Mouse (Mus musculus): ENCODE data around the gene Prr23a2. TPM values are rescaled to one million over a fixed set of nuclear protein-coding genes. Genes with fewer than 3 reads are reported as not detected.

The Prr23a2 gene
- polyA plus RNA-seq, 1 experiment from 2014 or later, result not detected

DNA sequence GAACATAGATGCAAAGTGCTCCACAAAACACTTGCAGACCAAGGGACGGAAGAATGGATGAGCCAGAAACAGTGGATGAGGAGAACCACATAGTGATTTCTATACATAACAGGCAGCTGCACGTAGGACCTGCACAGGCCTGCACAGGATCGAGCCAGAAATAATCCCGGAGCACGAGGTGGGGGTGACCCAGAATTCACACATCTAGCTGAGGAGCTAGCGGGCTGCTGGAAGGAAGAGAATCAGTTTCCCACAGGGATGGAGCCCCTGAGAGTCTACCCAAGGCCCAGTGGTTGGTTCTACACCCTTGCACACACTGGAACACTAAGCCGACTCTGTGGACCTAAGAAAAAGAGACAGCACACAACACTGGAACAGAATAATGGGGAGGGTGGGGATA, 32.5 kb upstream of the Prr23a2 start:
- no peak overlapping the region for H3K4me2 ChIP-seq (replicated peaks; ENCODE audit: low read depth, low read length)
- H3K4me1 ChIP-seq (ENCODE audit: control insufficient read depth, insufficient read depth, low read length), result no peaks in the 10 kb centered on the region
- no peak overlapping the region for H3K9ac ChIP-seq (ENCODE audit: low read depth, low read length)
- H3K36me3 ChIP-seq (ENCODE audit: control insufficient read depth, insufficient read depth, low read length), result no peaks in the 10 kb centered on the region
- H3K9me3 ChIP-seq (ENCODE audit: control insufficient read depth, low read length), result no peaks in the 10 kb centered on the region
- H3K27ac ChIP-seq (ENCODE audit: low read depth, low read length), result no peak overlapping the region
- 93% methylated on average over 7 of the region's 7 CpGs for WGBS
- no peak overlapping the region for H3K4me3 ChIP-seq (ENCODE audit: low read length)
- H3K27me3 ChIP-seq (ENCODE audit: control insufficient read depth, insufficient read depth, low read length), result no peaks in the 10 kb centered on the region
- no peak for ATAC-seq (ENCODE audit: low FRiP score, low TSS enrichment)

DNA sequence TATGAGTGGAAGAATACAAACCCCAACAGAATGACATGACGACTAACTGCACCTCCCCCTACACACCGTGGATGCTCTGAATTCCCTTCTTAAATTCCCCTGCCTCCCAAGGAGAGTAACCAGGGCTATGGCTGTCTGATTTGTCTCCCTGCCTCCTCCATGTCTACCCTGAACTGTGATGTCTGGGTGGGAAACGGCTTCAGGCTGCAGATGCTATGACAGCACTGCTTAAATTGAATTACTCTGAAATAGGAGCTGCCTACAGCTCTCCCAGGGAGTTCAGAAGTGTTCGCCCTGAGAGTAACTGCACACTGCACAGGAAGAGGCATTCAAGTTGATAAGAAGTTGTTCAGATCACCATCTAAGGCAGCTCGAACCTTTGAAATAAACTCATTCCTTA, 26.8 kb upstream of the Prr23a2 start:
- Histone ChIP-seq H3K9ac (ENCODE audit: low read depth, low read length) (no peak overlapping the region), H3K4me1 (ENCODE audit: control insufficient read depth, insufficient read depth, low read length) (no peaks in the 10 kb centered on the region; the same call in 1 of the 2 replicates), H3K27ac (ENCODE audit: low read depth, low read length) (no peak overlapping the region), H3K36me3 (ENCODE audit: control insufficient read depth, insufficient read depth, low read length) (no peaks in the 10 kb centered on the region), H3K9me3 (ENCODE audit: control insufficient read depth, low read length) (no peaks in the 10 kb centered on the region), H3K4me3 (ENCODE audit: low read length) (no peak overlapping the region), H3K27me3 (ENCODE audit: control insufficient read depth, insufficient read depth, low read length) (no peaks in the 10 kb centered on the region), H3K4me2 (replicated peaks; ENCODE audit: low read depth, low read length) (no peak overlapping the region)
- ATAC-seq (ENCODE audit: low FRiP score, low TSS enrichment), result peak; percentile 88; the same call in 1 of the 2 replicates
- 18% methylated on average over 5 of the region's 5 CpGs for WGBS

DNA sequence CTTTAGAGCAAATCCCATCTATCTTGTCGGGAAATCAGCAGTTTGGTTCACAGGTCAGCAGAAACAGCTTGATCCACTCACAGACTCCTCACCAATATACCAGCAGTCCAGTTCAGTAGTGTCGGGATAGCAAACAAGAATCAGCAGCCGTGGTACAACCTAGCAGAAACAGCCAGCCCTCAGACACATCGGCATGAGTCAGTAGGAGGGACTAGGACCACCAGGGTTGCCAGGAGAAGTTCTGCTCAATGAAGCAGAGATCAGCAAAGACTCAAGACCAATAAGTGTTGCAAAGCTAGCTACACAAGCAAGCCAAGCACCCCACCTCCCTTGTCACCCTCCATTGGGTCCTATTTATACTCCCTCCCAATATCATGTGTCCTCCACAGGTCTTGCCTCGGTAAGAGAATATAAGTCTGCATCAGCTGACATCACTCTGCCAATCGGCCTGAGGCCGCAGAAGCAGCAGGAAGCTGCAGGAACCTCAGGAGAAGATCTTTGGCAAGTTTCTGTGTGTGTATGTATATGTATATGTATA, 18.7 kb upstream of the Prr23a2 start:
- Histone ChIP-seq H3K9ac (ENCODE audit: low read depth, low read length) (no peak overlapping the region), H3K4me3 (ENCODE audit: low read length) (no peak overlapping the region), H3K36me3 (ENCODE audit: control insufficient read depth, insufficient read depth, low read length) (no peaks in the 10 kb centered on the region), H3K9me3 (ENCODE audit: control insufficient read depth, low read length) (0 out of 2 replicates have a peak, but pooled peaks cover 2% of the 10 kb centered on the region), H3K4me1 (ENCODE audit: control insufficient read depth, insufficient read depth, low read length) (no peaks in the 10 kb centered on the region), H3K27me3 (ENCODE audit: control insufficient read depth, insufficient read depth, low read length) (no peaks in the 10 kb centered on the region), H3K27ac (ENCODE audit: low read depth, low read length) (no peak overlapping the region), H3K4me2 (replicated peaks; ENCODE audit: low read depth, low read length) (no peak overlapping the region)
- peak; percentile 94 for ATAC-seq (ENCODE audit: low FRiP score, low TSS enrichment)
- 35% methylated on average over 7 of the region's 7 CpGs for WGBS

DNA sequence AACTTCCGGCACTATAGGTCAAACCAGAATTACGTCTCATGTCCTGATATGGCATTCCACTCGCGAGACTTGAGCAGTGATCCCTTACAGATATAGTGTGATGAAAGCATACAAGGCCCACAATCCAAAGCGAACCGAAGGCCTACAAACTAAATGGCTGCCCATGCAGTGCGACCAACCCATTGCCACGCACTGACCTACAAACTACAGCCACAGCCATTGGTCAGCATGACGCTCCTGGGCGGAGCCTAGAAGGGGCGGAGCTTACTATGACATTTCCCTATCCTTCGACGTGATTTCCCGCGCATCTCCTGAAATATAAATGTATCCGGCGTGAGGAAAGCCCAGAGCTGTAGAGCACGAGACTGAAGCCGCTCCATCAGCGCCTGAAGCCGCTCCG, 14.2 kb upstream of the Prr23a2 start, which contains the start of gene Prr23a1:
Prr23a1 (plus strand) TSS at position 387 of the 400 bp plus-strand sequence.
- Histone ChIP-seq H3K27me3 (ENCODE audit: control insufficient read depth, insufficient read depth, low read length) (no peaks in the 10 kb centered on the region), H3K27ac (ENCODE audit: low read depth, low read length) (no peak within 1 kb of the TSS), H3K36me3 (ENCODE audit: control insufficient read depth, insufficient read depth, low read length) (no peaks in the 10 kb centered on the region), H3K4me1 (ENCODE audit: control insufficient read depth, insufficient read depth, low read length) (no peaks in the 10 kb centered on the region), H3K9me3 (ENCODE audit: control insufficient read depth, low read length) (0 out of 2 replicates have a peak, but pooled peaks cover 2% of the 10 kb centered on the region), H3K4me2 (replicated peaks; ENCODE audit: low read depth, low read length) (no peak within 1 kb of the TSS), H3K9ac (ENCODE audit: low read depth, low read length) (no peak within 1 kb of the TSS), H3K4me3 (ENCODE audit: low read length) (no peak within 1 kb of the TSS)
- ATAC-seq (ENCODE audit: low FRiP score, low TSS enrichment), result no peak
- 62% methylated on average over 22 of the region's 22 CpGs for WGBS

DNA sequence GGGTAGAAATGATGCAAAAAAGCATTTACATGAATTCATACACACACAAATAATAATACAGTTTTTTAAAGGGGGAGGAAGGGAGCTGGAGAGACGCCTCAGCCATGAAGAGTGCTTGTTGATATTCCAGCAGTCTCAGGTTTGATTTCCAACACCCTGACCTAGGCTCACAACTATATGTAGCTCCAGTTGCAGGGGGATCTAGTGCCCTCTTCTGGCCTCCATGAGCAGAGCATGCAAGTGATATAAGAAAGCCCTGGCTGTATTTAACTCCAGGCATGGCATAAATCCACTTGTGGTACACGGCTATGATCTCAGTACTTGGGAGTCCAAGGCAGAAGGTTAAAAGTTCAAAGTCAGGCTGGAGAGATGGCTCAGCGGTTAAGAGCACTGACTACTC, 7.2 kb downstream of the Prr23a2 start:
- Histone ChIP-seq H3K4me3 (ENCODE audit: low read length) (no peak overlapping the region), H3K36me3 (ENCODE audit: control insufficient read depth, insufficient read depth, low read length) (no peaks in the 10 kb centered on the region), H3K9ac (ENCODE audit: low read depth, low read length) (no peak overlapping the region), H3K4me2 (replicated peaks; ENCODE audit: low read depth, low read length) (no peak overlapping the region), H3K4me1 (ENCODE audit: control insufficient read depth, insufficient read depth, low read length) (no peaks in the 10 kb centered on the region), H3K27ac (ENCODE audit: low read depth, low read length) (no peak overlapping the region), H3K27me3 (ENCODE audit: control insufficient read depth, insufficient read depth, low read length) (no peaks in the 10 kb centered on the region; the same call in 1 of the 2 replicates), H3K9me3 (ENCODE audit: control insufficient read depth, low read length) (peaks cover 5% of the 10 kb centered on the region; the same call in 1 of the 2 replicates)
- ATAC-seq (ENCODE audit: low FRiP score, low TSS enrichment), result no peak
- 69% methylated on average over 3 of the region's 3 CpGs for WGBS

DNA sequence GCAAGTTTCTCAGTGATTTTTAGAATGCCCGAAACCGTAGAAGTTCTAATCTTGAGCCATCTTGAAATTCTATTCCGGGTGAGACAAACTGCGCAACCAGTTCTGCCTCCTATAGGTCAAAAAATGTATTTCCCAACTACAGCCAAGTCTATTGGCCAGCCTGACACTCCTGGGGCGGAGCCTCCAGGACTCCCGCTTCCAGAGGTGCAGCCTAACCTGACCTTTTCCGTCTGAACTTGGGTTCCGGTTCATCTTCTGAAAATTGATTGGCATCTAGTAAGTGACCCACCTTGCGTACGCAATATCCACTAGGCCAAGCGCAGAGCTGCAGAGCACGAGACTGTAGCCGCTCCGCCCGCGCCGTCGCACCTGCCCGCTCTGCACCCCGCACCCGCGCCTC, 8.3 kb downstream of the Prr23a2 start, which contains the start of gene Prr23a3:
Prr23a3 (plus strand) TSS at position 197 of the 400 bp plus-strand sequence.
- Histone ChIP-seq H3K9ac (ENCODE audit: low read depth, low read length) (no peak within 1 kb of the TSS), H3K4me1 (ENCODE audit: control insufficient read depth, insufficient read depth, low read length) (no peaks in the 10 kb centered on the region), H3K27ac (ENCODE audit: low read depth, low read length) (no peak within 1 kb of the TSS), H3K36me3 (ENCODE audit: control insufficient read depth, insufficient read depth, low read length) (no peaks in the 10 kb centered on the region), H3K9me3 (ENCODE audit: control insufficient read depth, low read length) (peaks cover 5% of the 10 kb centered on the region; the same call in 1 of the 2 replicates), H3K27me3 (ENCODE audit: control insufficient read depth, insufficient read depth, low read length) (no peaks in the 10 kb centered on the region; the same call in 1 of the 2 replicates), H3K4me2 (replicated peaks; ENCODE audit: low read depth, low read length) (no peak within 1 kb of the TSS), H3K4me3 (ENCODE audit: low read length) (no peak within 1 kb of the TSS)
- 69% methylated on average over 22 of the region's 22 CpGs for WGBS
- ATAC-seq (ENCODE audit: low FRiP score, low TSS enrichment), result no peak

DNA sequence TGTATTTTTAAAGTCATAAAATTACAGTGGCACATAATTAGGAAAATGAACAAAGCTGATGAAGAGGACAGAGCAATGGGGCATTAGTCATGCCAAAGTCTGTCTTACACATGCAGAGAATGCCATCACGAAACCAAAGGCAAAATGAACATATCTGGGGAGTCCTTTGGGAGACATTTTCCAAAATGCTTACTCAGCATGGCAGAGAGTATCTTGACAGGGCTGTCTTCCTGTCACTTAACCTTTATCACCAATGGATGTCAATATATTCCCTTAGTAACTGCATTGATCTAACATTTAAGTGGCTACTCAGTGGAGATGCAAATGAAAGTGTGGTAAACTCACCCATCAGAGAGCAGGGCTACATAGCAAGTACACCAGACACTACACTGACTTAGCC, 45.2 kb downstream of the Prr23a2 start:
- no peak overlapping the region for H3K4me3 ChIP-seq (ENCODE audit: low read length)
- peaks cover 10% of the 10 kb centered on the region for H3K9me3 ChIP-seq (ENCODE audit: control insufficient read depth, low read length)
- no peak overlapping the region for H3K9ac ChIP-seq (ENCODE audit: low read depth, low read length)
- 79% methylated on average over 1 of the region's 1 CpGs for WGBS
- H3K4me2 ChIP-seq (replicated peaks; ENCODE audit: low read depth, low read length), result no peak overlapping the region
- ATAC-seq (ENCODE audit: low FRiP score, low TSS enrichment), result no peak
- H3K36me3 ChIP-seq (ENCODE audit: control insufficient read depth, insufficient read depth, low read length), result no peaks in the 10 kb centered on the region
- no peaks in the 10 kb centered on the region for H3K4me1 ChIP-seq (ENCODE audit: control insufficient read depth, insufficient read depth, low read length)
- no peaks in the 10 kb centered on the region for H3K27me3 ChIP-seq (ENCODE audit: control insufficient read depth, insufficient read depth, low read length)
- H3K27ac ChIP-seq (ENCODE audit: low read depth, low read length), result no peak overlapping the region

DNA sequence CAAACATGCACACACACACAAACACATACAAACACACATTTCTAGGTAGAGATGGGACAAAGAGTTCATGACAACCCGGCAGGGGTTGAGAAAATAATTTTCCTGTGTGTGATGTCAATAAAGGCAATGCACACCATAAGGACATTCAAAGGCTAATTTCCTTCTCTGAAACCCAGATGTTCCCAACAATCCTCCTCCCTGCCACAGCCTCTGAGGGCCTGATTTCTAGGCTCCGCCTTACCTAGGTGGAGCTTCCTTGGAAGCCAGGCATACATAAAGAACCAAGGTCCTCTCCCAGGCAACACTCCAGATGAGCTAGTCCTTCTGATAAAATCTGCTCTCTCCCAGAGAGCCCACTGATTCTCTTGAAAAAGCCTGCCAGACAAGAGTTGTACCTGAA, 46.5 kb downstream of the Prr23a2 start, which contains the start of gene 7420426K07Rik:
7420426K07Rik (plus strand) TSS at position 301 of the 400 bp plus-strand sequence.
- Histone ChIP-seq H3K4me1 (ENCODE audit: control insufficient read depth, insufficient read depth, low read length) (no peaks in the 10 kb centered on the region), H3K9ac (ENCODE audit: low read depth, low read length) (no peak within 1 kb of the TSS), H3K4me2 (replicated peaks; ENCODE audit: low read depth, low read length) (no peak within 1 kb of the TSS), H3K4me3 (ENCODE audit: low read length) (no peak within 1 kb of the TSS), H3K9me3 (ENCODE audit: control insufficient read depth, low read length) (0 out of 2 replicates have a peak, but pooled peaks cover under 1% of the 10 kb centered on the region), H3K27me3 (ENCODE audit: control insufficient read depth, insufficient read depth, low read length) (no peaks in the 10 kb centered on the region), H3K36me3 (ENCODE audit: control insufficient read depth, insufficient read depth, low read length) (no peaks in the 10 kb centered on the region), H3K27ac (ENCODE audit: low read depth, low read length) (no peak within 1 kb of the TSS)
- WGBS, result 90% methylated on average over 2 of the region's 2 CpGs
- ATAC-seq (ENCODE audit: low FRiP score, low TSS enrichment), result no peak

Measured in kidney, embryonic 14.5 days (tissue).